Mouse (Mus musculus) layer of hippocampus, postnatal 14 days (tissue): ENCODE results near the gene Hspa14. TPM values are rescaled to one million over a fixed set of nuclear protein-coding genes. Genes with fewer than 3 reads are reported as not detected.

ENCODE experiments used
- total RNA-seq, 2 experiments: library from RNA; stranded (reverse); gene quantifications; 2 replicates each; pipeline ENCODE4 v1.2.3; 2021

The Hspa14 gene
- total RNA-seq, 2 experiments from 2014 or later: 42.3 to 47.7 TPM

Other genes with a start within 250 kb of the Hspa14 start
- gene Nmt2, start 228.6 kb downstream of the Hspa14 start, total RNA-seq: 10 to 100 TPM; 71.5 to 73.1 TPM
- 1 to 10 TPM; 7.5 to 9.7 TPM for gene Rpp38, start 180.2 kb downstream of the Hspa14 start, total RNA-seq
- 1 to 10 TPM; 1.6 to 1.9 TPM for gene Acbd7, start 176.6 kb downstream of the Hspa14 start, total RNA-seq
- not detected for gene Olah, start 115.6 kb downstream of the Hspa14 start, total RNA-seq
- 1 to 10 TPM; 5.5 to 5.9 TPM for gene Meig1, start 90.2 kb downstream of the Hspa14 start, total RNA-seq
- 10 to 100 TPM in 1 of 2 experiments, 1 to 10 TPM in 1; 9.8 to 12.9 TPM for gene Dclre1c, start 88.7 kb downstream of the Hspa14 start, total RNA-seq
- 1 to 10 TPM; 3.2 to 3.4 TPM for gene Suv39h2, start 37.8 kb downstream of the Hspa14 start, total RNA-seq
- gene Gm45902, start within 50 bp of the Hspa14 start, total RNA-seq: 1 to 10 TPM; 5.0 to 6.9 TPM
- 1 to 10 TPM in 1 of 2 experiments, under 1 TPM in 1; 0.99 to 2.0 TPM for gene Cdnf, start 216 bp upstream of the Hspa14 start, total RNA-seq
- gene Fam107b, start 57.7 kb upstream of the Hspa14 start, total RNA-seq: 10 to 100 TPM; 24.5 to 26.5 TPM